Mouse (Mus musculus) CH12.LX (cell line): ENCODE measurements around the gene Bak1.

Experiments used
- CTCF ChIP-seq, 2 experiments: IDR thresholded peaks in 1 of 2; conservative IDR thresholded peaks in 1 of 2; 2 replicates each; pipeline ENCODE4 v1.5.1; 2011 to 2012; ENCODE audit warnings: low read depth in 2 of 2, low read length in 2 of 2, improper control_type of control experiment in 1 of 2, inconsistent platforms in 1 of 2, mild to moderate bottlenecking in 1 of 2, moderate library complexity in 1 of 2
- E2F4 ChIP-seq: IDR thresholded peaks from 2 replicates; pipeline ENCODE4 v1.6.1; 2011; ENCODE audit warnings: low read depth, low read length, improper control_type of control experiment; ENCODE audit not compliant: insufficient replicate concordance
- EP300 ChIP-seq: IDR thresholded peaks from 2 replicates; pipeline ENCODE4 v1.6.1; 2011; ENCODE audit warnings: low read length, improper control_type of control experiment
- IRF4 ChIP-seq: IDR thresholded peaks from 2 replicates; pipeline ENCODE4 v1.6.1; 2014; ENCODE audit warnings: low read depth, mild to moderate bottlenecking, inconsistent platforms, low read length, improper control_type of control experiment
- KAT2A ChIP-seq: IDR thresholded peaks from 2 replicates; pipeline ENCODE4 v1.6.1; 2012; ENCODE audit warnings: low read length, improper control_type of control experiment, inconsistent platforms; ENCODE audit not compliant: insufficient replicate concordance
- MAX ChIP-seq: IDR thresholded peaks from 2 replicates; pipeline ENCODE4 v1.6.1; 2011; ENCODE audit warnings: low read length, improper control_type of control experiment
- MAZ ChIP-seq: IDR thresholded peaks from 2 replicates; pipeline ENCODE4 v1.6.1; 2012; ENCODE audit warnings: low read depth, mild to moderate bottlenecking, inconsistent platforms, low read length, improper control_type of control experiment, moderate library complexity
- MEF2A ChIP-seq: IDR thresholded peaks from 2 replicates; pipeline ENCODE4 v1.6.1; 2014; ENCODE audit warnings: low read depth, mild to moderate bottlenecking, inconsistent platforms, low read length, improper control_type of control experiment, borderline replicate concordance
- MXI1 ChIP-seq: IDR thresholded peaks from 2 replicates; pipeline ENCODE4 v1.6.1; 2011; ENCODE audit warnings: mild to moderate bottlenecking, low read depth, low read length, improper control_type of control experiment
- NELFE ChIP-seq: IDR thresholded peaks from 2 replicates; pipeline ENCODE4 v1.6.1; 2011; ENCODE audit warnings: low read depth, low read length, improper control_type of control experiment
- NRF1 ChIP-seq: IDR thresholded peaks from 2 replicates; pipeline ENCODE4 v1.6.1; 2014; ENCODE audit warnings: low read depth, mild to moderate bottlenecking, inconsistent platforms, low read length, improper control_type of control experiment, moderate library complexity
- POLR2A ChIP-seq: IDR thresholded peaks from 2 replicates; pipeline ENCODE4 v1.6.1; 2011; ENCODE audit warnings: low read depth, mild to moderate bottlenecking, improper control_type of control experiment, low read length
- SMC3 ChIP-seq: IDR thresholded peaks from 2 replicates; pipeline ENCODE4 v1.6.1; 2011; ENCODE audit warnings: low read depth, low read length, improper control_type of control experiment
- ZKSCAN1 ChIP-seq: IDR thresholded peaks from 2 replicates; pipeline ENCODE4 v1.6.1; 2012; ENCODE audit warnings: low read depth, inconsistent platforms, low read length, improper control_type of control experiment, borderline replicate concordance

DNA sequence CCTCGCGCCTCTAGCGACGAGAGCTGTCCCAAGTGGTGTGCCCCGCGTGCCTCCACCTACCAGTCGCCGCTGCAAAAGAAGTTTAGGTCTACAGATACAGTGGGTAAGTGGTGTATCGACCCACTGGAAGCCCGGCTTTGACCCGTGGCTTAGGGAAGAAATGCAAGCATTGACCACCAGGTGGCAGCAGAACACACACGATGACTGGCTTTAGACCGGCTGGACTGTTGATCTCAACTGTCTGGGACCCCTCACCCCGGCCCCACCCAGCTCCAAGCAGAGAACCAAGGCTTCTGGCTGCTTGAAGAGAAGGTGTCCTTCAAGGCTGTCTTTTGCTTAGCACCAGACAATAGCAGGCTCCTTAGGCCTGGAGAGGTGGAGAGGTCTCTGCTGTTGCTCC is 4.1 kb upstream of the Bak1 start:
- no peak for TF ChIP-seq POLR2A
- no peak for TF ChIP-seq ZKSCAN1
- no peak for TF ChIP-seq KAT2A
- no peak for TF ChIP-seq MAX
- TF ChIP-seq IRF4, result no peak
- TF ChIP-seq NRF1, result no peak
- no peak for TF ChIP-seq EP300
- TF ChIP-seq CTCF (conservative IDR thresholded peaks at IDR 0.05 in 1 of 2, IDR thresholded peaks at IDR 0.05 in 1 of 2; ENCODE audit: low read depth in 2 of 2, low read length in 2 of 2), result peak; percentile 88 to 96
- TF ChIP-seq E2F4, result no peak
- TF ChIP-seq MXI1, result no peak
- TF ChIP-seq SMC3, result peak; percentile 95
- no peak for TF ChIP-seq MAZ
- TF ChIP-seq MEF2A, result no peak
- TF ChIP-seq NELFE, result no peak; the same call in 1 of the 2 replicates
